9 mouse cellular contexts compared by ENCODE assay signal in the genomic region with DNA sequence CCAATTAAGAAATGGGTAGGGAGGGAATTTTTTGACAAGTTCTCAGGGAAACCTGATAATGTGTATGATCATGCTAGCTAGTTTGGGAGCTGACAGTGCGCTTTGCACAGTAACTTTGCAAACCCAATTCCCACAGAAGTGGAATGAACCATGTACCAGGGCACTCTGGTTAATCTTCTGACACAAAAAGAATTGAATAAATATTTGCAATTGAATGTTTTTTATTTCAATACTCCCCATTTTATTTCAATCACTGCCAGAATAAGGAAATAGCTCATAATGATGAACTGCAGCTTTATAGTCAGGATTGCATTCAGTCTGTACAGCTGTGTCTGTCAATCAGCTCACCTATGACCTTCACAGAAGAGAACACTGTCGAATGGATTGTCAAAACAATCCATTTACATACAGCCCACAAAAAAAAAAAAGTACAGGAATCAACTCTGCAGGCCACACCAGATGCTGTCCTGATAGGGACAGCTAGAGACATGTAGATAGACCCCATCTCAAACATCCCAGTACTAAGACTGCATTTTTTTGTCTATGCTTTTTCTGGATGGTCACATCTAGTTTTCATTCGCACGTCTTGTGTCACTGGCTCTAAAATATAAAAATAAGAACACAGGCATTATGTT. TPM values are rescaled to one million over a fixed set of nuclear protein-coding genes. Genes with fewer than 3 reads are reported as not detected.
DNase-seq lines count a peak whose midpoint lies in the region; ATAC-seq and TF ChIP-seq lines count a peak whose summit lies in the region.
"Had no signal": no experiment of that assay in that cellular context is flagged by ENCODE, and none has a peak within 500 bp of the region (broad histone marks: within the 10 kb centered on the region; RNA-seq: fewer than 3 reads in every experiment).

No protein-coding gene starts in this region.

- TF ChIP-seq CTCF in kidney, postnatal 0 days (IDR thresholded peaks at IDR 0.05; ENCODE audit: low read depth) = no peak
- TF ChIP-seq CTCF in cortical plate, adult 2 months (IDR thresholded peaks at IDR 0.05; ENCODE audit: extremely low read depth, insufficient read depth, low read length) = no peak

- H3K9me3 ChIP-seq in kidney, postnatal 0 days (replicated peaks; ENCODE audit: low read length) = no peaks in the 10 kb centered on the region
- H3K9me3 ChIP-seq in intestine, embryonic 14.5 days (ENCODE audit: control insufficient read depth, low read length) = no peaks in the 10 kb centered on the region

- no peak for ATAC-seq in kidney, postnatal 0 days (replicated peaks; ENCODE audit: low FRiP score, low read depth)
- no peak for ATAC-seq in intestine, embryonic 14.5 days (replicated peaks; ENCODE audit: low FRiP score, low TSS enrichment, low read depth)
- no peak for ATAC-seq in monocyte, adult 5-6 weeks (replicated peaks; ENCODE audit: insufficient number of reproducible peaks, low FRiP score, low TSS enrichment, poor library complexity, severe bottlenecking)

- no peak for DNase-seq in kidney, postnatal 0 days (ENCODE audit: low spot score)
- no peak for DNase-seq in kidney, adult 8-10 months
- DNase-seq in intestine, embryonic 14.5 days (ENCODE audit: low spot score) = no peak
- no peak for DNase-seq in left cerebral cortex, adult 18-20 months (ENCODE audit: low spot score in 2 of 2)
- DNase-seq in right cerebral cortex, postnatal 25 days = no peak

- WGBS in kidney, postnatal 0 days = 23% methylated on average over 4 of the region's 4 CpGs
- WGBS in intestine, embryonic 14.5 days = 30% methylated on average over 4 of the region's 4 CpGs

- H3K27me3 ChIP-seq in kidney, postnatal 0 days (ENCODE audit: insufficient read depth, low read length) = no peaks in the 10 kb centered on the region
- H3K27me3 ChIP-seq in intestine, embryonic 14.5 days (replicated peaks; ENCODE audit: control insufficient read depth, insufficient read depth, low read length) = no peaks in the 10 kb centered on the region
- H3K27me3 ChIP-seq in myocyte (ENCODE audit: control insufficient read depth, insufficient read depth, insufficient read length) = no peaks in the 10 kb centered on the region

- peak overlapping the region; percentile 71 for H3K4me2 ChIP-seq in kidney, postnatal 0 days (ENCODE audit: low read length)
- peak overlapping the region; percentile 62 for H3K4me2 ChIP-seq in intestine, embryonic 14.5 days (ENCODE audit: low read length)
- peak overlapping the region; percentile 90 for H3K4me2 ChIP-seq in myocyte (ENCODE audit: low read depth)

- H3ac ChIP-seq in myocyte (ENCODE audit: control insufficient read depth, insufficient read length) = no peak overlapping the region

- H3K79me2 ChIP-seq in myocyte (ENCODE audit: control insufficient read depth, insufficient read depth) = peaks cover 16% of the 10 kb centered on the region

- no peak for TF ChIP-seq POLR2A in cortical plate, adult 2 months (IDR thresholded peaks at IDR 0.05; ENCODE audit: extremely low read depth, insufficient read depth, low read length)
- TF ChIP-seq POLR2A in myocyte (IDR thresholded peaks at IDR 0.05; ENCODE audit: insufficient read length, low read depth) = no peak

- H3K27ac ChIP-seq in kidney, postnatal 0 days = no peak overlapping the region
- H3K27ac ChIP-seq in cortical plate, adult 2 months (ENCODE audit: insufficient read depth, low read length) = no peak overlapping the region
- no peak overlapping the region; the same call in 1 of the 2 replicates for H3K27ac ChIP-seq in intestine, embryonic 14.5 days (ENCODE audit: low read depth)

- 0 out of 2 replicates have a peak overlapping the region, but pooled peaks have one; percentile 75 for H3K4me3 ChIP-seq in kidney, postnatal 0 days (replicated peaks; ENCODE audit: low read depth, low read length)
- H3K4me3 ChIP-seq in cortical plate, adult 2 months (ENCODE audit: insufficient read depth, low read length) = peak overlapping the region; percentile 74; the same call in 1 of the 2 replicates
- peak overlapping the region; percentile 88 for H3K4me3 ChIP-seq in intestine, embryonic 14.5 days (ENCODE audit: low read depth, low read length)
- peak overlapping the region; percentile 77 for H3K4me3 ChIP-seq in myocyte

- no peak overlapping the region for H3K9ac ChIP-seq in kidney, postnatal 0 days (ENCODE audit: low read depth, low read length)
- peak overlapping the region; percentile 99 for H3K9ac ChIP-seq in intestine, embryonic 14.5 days (ENCODE audit: low read length)

- H3K4me1 ChIP-seq in kidney, postnatal 0 days (replicated peaks; ENCODE audit: insufficient read depth, low read length) = no peaks in the 10 kb centered on the region
- no peaks in the 10 kb centered on the region for H3K4me1 ChIP-seq in cortical plate, adult 2 months (ENCODE audit: control insufficient read depth, insufficient read depth, low read length)
- H3K4me1 ChIP-seq in intestine, embryonic 14.5 days (replicated peaks; ENCODE audit: control insufficient read depth, insufficient read depth, low read length) = peaks cover 6% of the 10 kb centered on the region; the same call in 1 of the 2 replicates

- H3K36me3 ChIP-seq in kidney, postnatal 0 days (ENCODE audit: insufficient read depth, low read length) = no peaks in the 10 kb centered on the region
- H3K36me3 ChIP-seq in intestine, embryonic 14.5 days (ENCODE audit: control insufficient read depth, insufficient read depth, low read length) = peaks cover 17% of the 10 kb centered on the region
- peaks cover 10% of the 10 kb centered on the region for H3K36me3 ChIP-seq in myocyte (ENCODE audit: control insufficient read depth, insufficient read depth)

TF ChIP-seq in myocyte, 11 proteins besides CTCF, POLR2A, EP300 and RAD21:
- TF ChIP-seq E2F4 (IDR thresholded peaks at IDR 0.05; ENCODE audit: insufficient read depth) = no peak
- TF ChIP-seq CEBPB (IDR thresholded peaks at IDR 0.05; ENCODE audit: insufficient read depth, poor library complexity, severe bottlenecking) = no peak
- TF ChIP-seq MAX (IDR thresholded peaks at IDR 0.05; ENCODE audit: low read depth) = no peak
- peak; percentile 40 to 72 (median 67) for TF ChIP-seq MYOD1 (IDR thresholded peaks at IDR 0.05; ENCODE audit: control insufficient read depth in 1 of 3, insufficient read length in 2 of 3, low read depth in 2 of 3)

RNA-seq across cellular contexts. Expression of a gene that starts 26.9 kb away (rescaled TPM):
- polyA plus RNA-seq in kidney, postnatal 0 days (2015; fragmentation: Nextera tagmentation; extraction: Ambion mirVana) = 9.0 and 9.7 TPM in 2 replicates
- polyA plus RNA-seq in cortical plate, adult 2 months (2012; rRNA removed) = 18.1 and 19.6 TPM in 2 replicates
- polyA plus RNA-seq in intestine, embryonic 14.5 days (2014; fragmentation: Nextera tagmentation; extraction: Ambion mirVana) = 8.8 and 9.6 TPM in 2 replicates
- 3.7 TPM for polyA plus RNA-seq in myocyte (2012; fragmentation: generic; extraction: Trizol)
- 11.8 to 19.8 TPM (median 19.2 TPM) in 3 replicates for total RNA-seq in monocyte, adult 5-6 weeks (2017)
- 10 to 100 TPM; 23.6 to 27.4 TPM for total RNA-seq in left cerebral cortex, adult 18-20 months (2021)

RNA-seq across cellular contexts. Expression of a gene that starts 38.6 kb away (rescaled TPM):
- polyA plus RNA-seq in kidney, postnatal 0 days (2015; fragmentation: Nextera tagmentation; extraction: Ambion mirVana) = 73.8 and 84.0 TPM in 2 replicates
- 22.9 and 23.9 TPM in 2 replicates for polyA plus RNA-seq in cortical plate, adult 2 months (2012; rRNA removed)
- 104 and 106 TPM in 2 replicates for polyA plus RNA-seq in intestine, embryonic 14.5 days (2014; fragmentation: Nextera tagmentation; extraction: Ambion mirVana)
- polyA plus RNA-seq in myocyte (2012; fragmentation: generic; extraction: Trizol) = 41.8 TPM
- 112 to 157 TPM (median 127 TPM) in 3 replicates for total RNA-seq in monocyte, adult 5-6 weeks (2017)
- 10 to 100 TPM; 64.8 TPM for total RNA-seq in left cerebral cortex, adult 18-20 months (2021)

RNA-seq across cellular contexts. Expression of a gene that starts 59.7 kb away (rescaled TPM):
- polyA plus RNA-seq in kidney, postnatal 0 days (2015; fragmentation: Nextera tagmentation; extraction: Ambion mirVana) = 0.15 TPM in 1 of 2 replicates, not detected in the other
- polyA plus RNA-seq in cortical plate, adult 2 months (2012; rRNA removed) = 0.66 and 0.71 TPM in 2 replicates
- 0.08 TPM in 1 of 2 replicates, not detected in the other for polyA plus RNA-seq in intestine, embryonic 14.5 days (2014; fragmentation: Nextera tagmentation; extraction: Ambion mirVana)
- not detected for polyA plus RNA-seq in myocyte (2012; fragmentation: generic; extraction: Trizol)
- total RNA-seq in monocyte, adult 5-6 weeks (2017) = not detected in 3 replicates
- total RNA-seq in left cerebral cortex, adult 18-20 months (2021) = 1 to 10 TPM; 1.0 to 1.7 TPM
- polyA plus RNA-seq: gonadal fat pad, adult 2 months had no signal
